Mouse (Mus musculus): ENCODE data around the gene Slc5a7. TPM values are rescaled to one million over a fixed set of nuclear protein-coding genes. Genes with fewer than 3 reads are reported as not detected.

Gene Slc5a7
- polyA plus RNA-seq (2015; fragmentation: Nextera tagmentation; extraction: Ambion mirVana) = 1.1 and 1.6 TPM in 2 replicates

GRCm38 (mm10) chr17:54298934-54299333, at the start of gene Slc5a7:
Gene Slc5a7, minus strand, starts transcription at chr17:54299034.
- no peaks in the 10 kb centered on the region for H3K9me3 ChIP-seq (replicated peaks; ENCODE audit: control insufficient read depth, low read length)
- peak within 1 kb of the TSS; percentile 52 for H3K4me3 ChIP-seq (ENCODE audit: low read length)
- peaks cover 5% of the 10 kb centered on the region; the same call in 1 of the 2 replicates for H3K4me1 ChIP-seq (ENCODE audit: control insufficient read depth, insufficient read depth, low read length)
- peak within 1 kb of the TSS; percentile 60 for H3K9ac ChIP-seq (ENCODE audit: low read length)
- no peaks in the 10 kb centered on the region for H3K36me3 ChIP-seq (ENCODE audit: control insufficient read depth, insufficient read depth)
- 56% methylated on average over 1 of the region's 1 CpGs for WGBS
- H3K27ac ChIP-seq (ENCODE audit: low read length) = no peak within 1 kb of the TSS
- no peak for ATAC-seq (replicated peaks; ENCODE audit: extremely low read depth, insufficient read depth, low FRiP score)
- H3K27me3 ChIP-seq (ENCODE audit: control insufficient read depth, insufficient read depth, low read length) = peaks cover 3% of the 10 kb centered on the region
- peak within 1 kb of the TSS; percentile 81 for H3K4me2 ChIP-seq (ENCODE audit: low read depth, low read length)

GRCm38 (mm10) chr17:54347672-54348071, 48.8 kb upstream of the Slc5a7 start:
- ATAC-seq (replicated peaks; ENCODE audit: extremely low read depth, insufficient read depth, low FRiP score) = no peak
- H3K36me3 ChIP-seq (ENCODE audit: control insufficient read depth, insufficient read depth) = no peaks in the 10 kb centered on the region
- WGBS = 64% methylated on average over 8 of the region's 8 CpGs

GRCm38 (mm10) chr17:54343395-54343794, 44.6 kb upstream of the Slc5a7 start:
- WGBS = 22% methylated on average over 4 of the region's 4 CpGs
- Histone ChIP-seq H3K4me1 (ENCODE audit: control insufficient read depth, insufficient read depth, low read length) (no peaks in the 10 kb centered on the region), H3K36me3 (ENCODE audit: control insufficient read depth, insufficient read depth) (no peaks in the 10 kb centered on the region), H3K27ac (ENCODE audit: low read length) (no peak overlapping the region), H3K4me2 (ENCODE audit: low read depth, low read length) (no peak overlapping the region), H3K4me3 (ENCODE audit: low read length) (no peak overlapping the region), H3K9me3 (replicated peaks; ENCODE audit: control insufficient read depth, low read length) (no peaks in the 10 kb centered on the region), H3K27me3 (ENCODE audit: control insufficient read depth, insufficient read depth, low read length) (no peaks in the 10 kb centered on the region), H3K9ac (ENCODE audit: low read length) (no peak overlapping the region)
- no peak for ATAC-seq (replicated peaks; ENCODE audit: extremely low read depth, insufficient read depth, low FRiP score)

More at GRCm38 (mm10) chr17:54347672-54348071, 48.8 kb upstream of the Slc5a7 start:
- Histone ChIP-seq H3K27ac (ENCODE audit: low read length) (no peak overlapping the region), H3K9ac (ENCODE audit: low read length) (no peak overlapping the region), H3K27me3 (ENCODE audit: control insufficient read depth, insufficient read depth, low read length) (no peaks in the 10 kb centered on the region), H3K4me1 (ENCODE audit: control insufficient read depth, insufficient read depth, low read length) (no peaks in the 10 kb centered on the region), H3K9me3 (replicated peaks; ENCODE audit: control insufficient read depth, low read length) (no peaks in the 10 kb centered on the region), H3K4me2 (ENCODE audit: low read depth, low read length) (no peak overlapping the region), H3K4me3 (ENCODE audit: low read length) (no peak overlapping the region)

- Histone ChIP-seq H3K4me1 (ENCODE audit: control insufficient read depth, insufficient read depth, low read length) (peaks cover 5% of the 10 kb centered on the region; the same call in 1 of the 2 replicates), H3K27ac (ENCODE audit: low read length) (no peak overlapping the region), H3K27me3 (ENCODE audit: control insufficient read depth, insufficient read depth, low read length) (peaks cover 3% of the 10 kb centered on the region), H3K36me3 (ENCODE audit: control insufficient read depth, insufficient read depth) (no peaks in the 10 kb centered on the region), H3K9ac (ENCODE audit: low read length) (peak overlapping the region; percentile 60), H3K4me3 (ENCODE audit: low read length) (peak overlapping the region; percentile 52), H3K9me3 (replicated peaks; ENCODE audit: control insufficient read depth, low read length) (no peaks in the 10 kb centered on the region), H3K4me2 (ENCODE audit: low read depth, low read length) (peak overlapping the region; percentile 81)
- no peak for ATAC-seq (replicated peaks; ENCODE audit: extremely low read depth, insufficient read depth, low FRiP score)
- WGBS = 3% methylated on average over 37 of the region's 37 CpGs
Observed at GRCm38 (mm10) chr17:54298232-54298924, 456 bp downstream of the Slc5a7 start.

- ATAC-seq (replicated peaks; ENCODE audit: extremely low read depth, insufficient read depth, low FRiP score) = no peak; the same call in 1 of the 2 replicates
- Histone ChIP-seq H3K9ac (ENCODE audit: low read length) (no peak overlapping the region), H3K4me2 (ENCODE audit: low read depth, low read length) (no peak overlapping the region)
Observed at GRCm38 (mm10) chr17:54250783-54251182, 48.1 kb downstream of the Slc5a7 start.

GRCm38 (mm10) chr17:54243650-54244300, 55.1 kb downstream of the Slc5a7 start:
- no peak overlapping the region for H3K9ac ChIP-seq (ENCODE audit: low read length)
- H3K27me3 ChIP-seq (ENCODE audit: control insufficient read depth, insufficient read depth, low read length) = no peaks in the 10 kb centered on the region
- H3K27ac ChIP-seq (ENCODE audit: low read length) = no peak overlapping the region
- H3K9me3 ChIP-seq (replicated peaks; ENCODE audit: control insufficient read depth, low read length) = no peaks in the 10 kb centered on the region
- no peak overlapping the region for H3K4me3 ChIP-seq (ENCODE audit: low read length)
- no peaks in the 10 kb centered on the region for H3K36me3 ChIP-seq (ENCODE audit: control insufficient read depth, insufficient read depth)
- H3K4me1 ChIP-seq (ENCODE audit: control insufficient read depth, insufficient read depth, low read length) = no peaks in the 10 kb centered on the region
- no peak overlapping the region for H3K4me2 ChIP-seq (ENCODE audit: low read depth, low read length)
- ATAC-seq (replicated peaks; ENCODE audit: extremely low read depth, insufficient read depth, low FRiP score) = no peak

More at GRCm38 (mm10) chr17:54250783-54251182, 48.1 kb downstream of the Slc5a7 start:
- Histone ChIP-seq H3K9me3 (replicated peaks; ENCODE audit: control insufficient read depth, low read length) (no peaks in the 10 kb centered on the region), H3K4me3 (ENCODE audit: low read length) (no peak overlapping the region), H3K36me3 (ENCODE audit: control insufficient read depth, insufficient read depth) (no peaks in the 10 kb centered on the region), H3K4me1 (ENCODE audit: control insufficient read depth, insufficient read depth, low read length) (no peaks in the 10 kb centered on the region), H3K27me3 (ENCODE audit: control insufficient read depth, insufficient read depth, low read length) (no peaks in the 10 kb centered on the region), H3K27ac (ENCODE audit: low read length) (no peak overlapping the region)

GRCm38 (mm10) chr17:54239435-54239834, 59.4 kb downstream of the Slc5a7 start:
- WGBS = 54% methylated on average over 8 of the region's 8 CpGs
- Histone ChIP-seq H3K27me3 (ENCODE audit: control insufficient read depth, insufficient read depth, low read length) (no peaks in the 10 kb centered on the region), H3K36me3 (ENCODE audit: control insufficient read depth, insufficient read depth) (no peaks in the 10 kb centered on the region), H3K9me3 (replicated peaks; ENCODE audit: control insufficient read depth, low read length) (no peaks in the 10 kb centered on the region), H3K9ac (ENCODE audit: low read length) (no peak overlapping the region), H3K27ac (ENCODE audit: low read length) (no peak overlapping the region), H3K4me3 (ENCODE audit: low read length) (no peak overlapping the region), H3K4me2 (ENCODE audit: low read depth, low read length) (no peak overlapping the region), H3K4me1 (ENCODE audit: control insufficient read depth, insufficient read depth, low read length) (no peaks in the 10 kb centered on the region)
- ATAC-seq (replicated peaks; ENCODE audit: extremely low read depth, insufficient read depth, low FRiP score) = no peak; the same call in 1 of the 2 replicates
